Mouse (Mus musculus) stomach, embryonic 16.5 days (tissue): ENCODE data around the gene Dph3. TPM values are rescaled to one million over a fixed set of nuclear protein-coding genes. Genes with fewer than 3 reads are reported as not detected.
A peak's percentile ranks its signal among the peaks of the same experiment; 100 is the strongest.

ENCODE experiments used
- ATAC-seq: fragments of 200-750 bp; cut with Nextera tagmentation; 2 replicates; pipeline ENCODE4 v1.8.0; 2017; ENCODE audit warnings: moderate number of reproducible peaks, moderate TSS enrichment; ENCODE audit not compliant: insufficient read depth, low FRiP score
- H3K27ac ChIP-seq: fragments of 300-500 bp; sonication (generic); 2 replicates; pipeline ENCODE4 v1.5.1; 2014; ENCODE audit warnings: low read length
- H3K27me3 ChIP-seq: fragments of 300-500 bp; sonication (generic); 2 replicates; pipeline ENCODE4 v1.6.1; 2014; ENCODE audit warnings: low read length, control low read depth, mixed read lengths; ENCODE audit not compliant: control insufficient read depth, insufficient read depth
- H3K36me3 ChIP-seq: fragments of 300-500 bp; sonication (generic); 2 replicates; pipeline ENCODE4 v1.6.1; 2014; ENCODE audit warnings: low read length; ENCODE audit not compliant: control insufficient read depth, insufficient read depth
- H3K4me1 ChIP-seq: fragments of 300-500 bp; sonication (generic); 2 replicates; pipeline ENCODE4 v1.6.1; 2014; ENCODE audit warnings: low read length, control low read depth, mixed read lengths; ENCODE audit not compliant: control insufficient read depth, insufficient read depth
- H3K4me2 ChIP-seq: fragments of 300-500 bp; sonication (generic); 2 replicates; pipeline ENCODE4 v1.6.1; 2014; ENCODE audit warnings: low read depth, low read length, mixed read lengths
- H3K4me3 ChIP-seq: fragments of 300-500 bp; sonication (generic); replicated peaks from 2 replicates; pipeline ENCODE4 v1.5.1; 2014; ENCODE audit warnings: mild to moderate bottlenecking, low read length
- H3K9ac ChIP-seq: fragments of 300-500 bp; sonication (generic); 2 replicates; pipeline ENCODE4 v1.6.1; 2014; ENCODE audit warnings: low read length
- H3K9me3 ChIP-seq: fragments of 300-500 bp; sonication (generic); replicated peaks from 2 replicates; pipeline ENCODE4 v1.6.1; 2016; ENCODE audit warnings: low read length, control low read depth; ENCODE audit not compliant: control insufficient read depth
- whole genome bisulfite sequencing: fragments of 180-500 bp; shearing (Covaris S2); extraction: QIAGEN DNeasy Blood & Tissue Kit; methylation state at CpG from one replicate; pipeline ENCODE4 v1.1.7; 2014; 5-methylcytosine and 5-hydroxymethylcytosine counted together
- polyA plus RNA-seq: library from polyadenylated mRNA; unstranded; fragments of >200 nt; fragmentation: Nextera tagmentation; extraction: Ambion mirVana; gene quantifications from 2 replicates; pipeline ENCODE4 v1.2.1, GENCODE M21; 2015

The Dph3 gene
- polyA plus RNA-seq, 1 experiment from 2014 or later: 89.7 TPM

DNA sequence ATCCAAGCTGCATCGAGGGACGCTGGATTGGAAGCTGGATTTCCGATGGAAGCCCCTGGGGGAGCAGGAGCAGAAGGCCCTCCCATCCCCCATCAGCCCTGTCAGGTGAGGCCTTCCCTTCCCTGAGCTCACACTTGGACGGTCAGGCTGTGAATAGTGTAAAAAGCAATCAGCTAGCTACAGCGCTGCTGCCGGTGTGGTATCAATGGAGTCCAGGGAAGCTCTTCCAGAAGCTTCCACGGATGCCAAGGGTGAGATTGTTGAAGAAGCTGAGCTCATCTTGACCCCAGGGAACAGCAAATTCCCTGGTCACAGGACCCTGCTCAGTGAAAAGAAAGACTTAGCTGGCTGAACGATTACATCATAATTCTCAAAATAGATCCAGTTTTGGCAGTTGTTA is 39.2 kb downstream of the Dph3 start:
- 63% methylated on average over 8 of the region's 8 CpGs for WGBS
- Histone ChIP-seq H3K9ac (no peak overlapping the region), H3K4me2 (no peak overlapping the region), H3K9me3 (no peaks in the 10 kb centered on the region), H3K36me3 (no peaks in the 10 kb centered on the region), H3K4me3 (no peak overlapping the region), H3K27ac (no peak overlapping the region), H3K4me1 (no peaks in the 10 kb centered on the region), H3K27me3 (no peaks in the 10 kb centered on the region)
- no peak for ATAC-seq

DNA sequence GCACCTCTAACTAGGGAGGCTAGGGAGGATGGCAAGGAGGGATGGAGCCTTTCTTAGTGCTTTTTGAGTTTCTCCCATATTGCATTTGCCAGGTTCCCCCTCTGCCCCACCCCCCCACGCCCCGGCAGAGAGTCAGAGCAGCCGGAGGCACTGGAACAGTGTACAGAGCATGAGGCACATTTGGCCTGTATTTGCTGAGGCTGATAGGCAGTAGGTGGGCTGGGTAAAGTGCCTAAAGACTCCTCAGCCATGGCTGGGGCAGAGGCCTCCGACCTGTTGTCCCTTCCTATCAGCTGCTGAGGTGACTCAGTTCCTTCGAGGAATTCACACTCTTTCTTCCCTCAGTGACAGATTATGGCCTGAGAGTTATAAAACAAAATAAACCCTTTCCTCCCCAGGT is 43.4 kb downstream of the Dph3 start:
- Histone ChIP-seq H3K4me1 (no peaks in the 10 kb centered on the region), H3K4me3 (no peak overlapping the region), H3K36me3 (no peaks in the 10 kb centered on the region), H3K27ac (no peak overlapping the region), H3K9me3 (no peaks in the 10 kb centered on the region), H3K4me2 (no peak overlapping the region), H3K27me3 (no peaks in the 10 kb centered on the region), H3K9ac (no peak overlapping the region)
- peak; percentile 71; the same call in 1 of the 2 replicates for ATAC-seq
- WGBS: 36% methylated on average over 5 of the region's 5 CpGs

DNA sequence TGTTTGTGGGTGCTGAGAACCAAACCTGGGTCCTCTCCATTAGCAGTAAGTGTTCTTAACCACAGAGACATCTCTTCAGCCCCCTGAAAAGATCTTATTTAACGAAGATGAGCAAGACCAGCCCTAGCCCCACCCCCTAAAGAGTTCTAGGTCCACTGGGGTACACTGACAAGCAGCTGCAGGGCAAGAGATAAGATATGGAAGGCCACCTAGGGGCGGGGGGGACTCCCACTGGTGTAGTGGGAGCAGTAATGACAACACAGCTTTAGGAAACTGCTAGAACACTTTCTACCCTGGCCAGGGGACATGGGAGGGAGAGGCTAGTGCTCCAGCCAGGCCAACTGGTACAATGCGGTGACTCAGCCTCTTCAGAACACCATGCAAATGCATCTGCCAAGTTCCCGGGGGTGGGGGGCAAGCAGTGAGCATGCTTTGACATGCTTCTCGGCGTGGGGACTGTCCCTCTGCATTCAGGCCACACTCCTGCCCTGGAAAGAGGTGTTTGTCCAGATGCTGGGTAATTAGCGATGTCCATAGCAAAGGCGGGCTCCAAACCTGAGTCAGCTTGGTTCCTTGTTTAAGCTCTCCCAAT is 47.8 kb downstream of the Dph3 start:
- Histone ChIP-seq H3K27me3 (no peaks in the 10 kb centered on the region), H3K9me3 (no peaks in the 10 kb centered on the region), H3K4me3 (no peak overlapping the region), H3K36me3 (no peaks in the 10 kb centered on the region), H3K9ac (no peak overlapping the region), H3K27ac (no peak overlapping the region), H3K4me2 (no peak overlapping the region), H3K4me1 (no peaks in the 10 kb centered on the region)
- WGBS: 80% methylated on average over 8 of the region's 8 CpGs
- no peak for ATAC-seq

DNA sequence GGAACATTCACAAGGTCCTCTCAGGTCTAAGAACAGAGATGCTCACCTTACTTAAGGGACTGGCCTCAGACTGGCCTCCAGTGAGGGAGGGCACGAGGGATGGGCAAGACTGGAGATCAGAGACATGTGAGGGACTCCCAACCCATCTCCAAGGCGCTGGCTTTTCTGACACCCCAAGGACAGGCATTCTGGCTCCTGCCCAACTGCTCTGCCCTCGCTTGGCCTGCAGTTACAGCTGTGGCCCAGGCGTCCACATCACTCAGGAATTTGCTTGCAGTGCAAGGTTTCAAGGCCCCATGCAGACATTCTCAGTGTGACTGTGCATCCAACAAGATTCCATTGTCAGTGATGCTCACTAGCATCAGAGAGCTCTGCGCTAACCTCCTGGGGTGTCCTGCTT is 49.0 kb downstream of the Dph3 start:
- Histone ChIP-seq H3K27ac (no peak overlapping the region), H3K27me3 (no peaks in the 10 kb centered on the region), H3K4me3 (no peak overlapping the region), H3K9ac (no peak overlapping the region), H3K4me2 (no peak overlapping the region), H3K36me3 (no peaks in the 10 kb centered on the region), H3K9me3 (no peaks in the 10 kb centered on the region), H3K4me1 (no peaks in the 10 kb centered on the region)
- WGBS: 71% methylated on average over 5 of the region's 5 CpGs
- ATAC-seq: no peak

DNA sequence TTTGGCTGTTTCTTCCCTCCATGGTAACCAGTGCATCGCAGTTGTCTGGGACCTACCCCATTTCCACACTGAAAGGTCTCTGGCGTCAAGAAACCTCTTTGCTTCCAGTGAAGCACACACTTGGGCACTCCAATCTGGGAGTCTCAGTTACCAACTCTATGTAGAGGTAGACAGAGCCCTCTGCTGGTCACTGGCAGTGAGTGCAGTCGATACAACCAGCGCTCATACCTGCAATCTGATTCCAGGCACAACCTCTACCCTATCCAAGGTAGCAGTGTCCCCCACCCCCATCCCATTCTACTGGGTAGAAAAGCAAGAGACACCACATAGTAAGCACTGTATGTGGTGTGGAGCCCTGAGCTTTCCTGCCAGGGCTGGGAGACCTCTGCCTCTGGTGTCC is 53.0 kb downstream of the Dph3 start:
- no peaks in the 10 kb centered on the region for H3K27me3 ChIP-seq
- no peak overlapping the region for H3K9ac ChIP-seq
- ATAC-seq: no peak
- WGBS: 5% methylated on average over 4 of the region's 4 CpGs
- H3K4me3 ChIP-seq: no peak overlapping the region
- no peak overlapping the region for H3K4me2 ChIP-seq
- H3K27ac ChIP-seq: no peak overlapping the region
- H3K4me1 ChIP-seq: 0 out of 2 replicates have a peak, but pooled peaks cover 8% of the 10 kb centered on the region
- H3K36me3 ChIP-seq: no peaks in the 10 kb centered on the region
- no peaks in the 10 kb centered on the region for H3K9me3 ChIP-seq

Other genes with a start within 250 kb of the Dph3 start
- 0.32 and 0.35 TPM in 2 replicates for gene Galnt15, start 56.7 kb downstream of the Dph3 start, polyA plus RNA-seq
- gene Oxnad1, start 355 bp downstream of the Dph3 start, polyA plus RNA-seq: 25.8 and 29.8 TPM in 2 replicates
- gene Msmb, start 56.3 kb upstream of the Dph3 start, polyA plus RNA-seq: not detected in 2 replicates
- 145 and 150 TPM in 2 replicates for gene Ncoa4, start 74.1 kb upstream of the Dph3 start, polyA plus RNA-seq
- gene Timm23, start 116.2 kb upstream of the Dph3 start, polyA plus RNA-seq: 218 and 251 TPM in 2 replicates
- gene Parg, start 116.2 kb upstream of the Dph3 start, polyA plus RNA-seq: 29.1 and 30.0 TPM in 2 replicates
- 8.9 and 10.4 TPM in 2 replicates for gene Ogdhl, start 236.3 kb upstream of the Dph3 start, polyA plus RNA-seq